Comparison of ENCODE assay signal across 8 mouse cellular contexts in the genomic region with DNA sequence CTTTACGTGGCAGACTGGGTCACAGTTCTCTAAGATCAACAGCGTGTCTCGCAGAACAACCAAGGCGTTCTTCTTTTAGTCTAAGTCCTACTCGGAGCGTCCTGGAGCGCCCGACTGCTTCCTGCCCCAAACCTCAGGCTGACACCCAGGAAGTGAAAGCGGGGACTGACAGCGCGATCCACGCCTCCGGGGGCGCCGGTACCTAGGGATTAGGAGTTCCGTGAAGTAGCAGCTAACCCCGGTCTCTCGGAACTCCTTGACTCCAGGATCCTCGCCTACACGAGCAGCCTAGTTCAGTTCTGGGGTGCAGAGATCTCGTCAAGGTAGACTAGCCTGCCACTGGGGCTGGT. TPM values are rescaled to one million over a fixed set of nuclear protein-coding genes. Genes with fewer than 3 reads are reported as not detected.
DNase-seq lines count a peak whose midpoint lies in the region; ATAC-seq and TF ChIP-seq lines count a peak whose summit lies in the region.

TSS of gene Nrp1 (plus strand) at position 199 of the 350 bp plus-strand sequence.

- DNase-seq in urinary bladder, adult 2 months (ENCODE audit: low spot score) = peak; percentile 46
- no peak for DNase-seq in urinary bladder, postnatal 25 days (ENCODE audit: low spot score)
- DNase-seq in kidney, postnatal 10 days = peak; percentile 66
- no peak for DNase-seq in liver, embryonic 14.5 days (ENCODE audit: low read depth in 3 of 3, low spot score in 3 of 3)
- DNase-seq in thymus, postnatal 14 days = peak; percentile 64

- 0 out of 2 replicates have a peak, but pooled peaks have one; percentile 4 for ATAC-seq in embryonic facial prominence, embryonic 15.5 days (ENCODE audit: insufficient number of reproducible peaks, low FRiP score, low TSS enrichment, low read depth)
- ATAC-seq in heart, embryonic 13.5 days (ENCODE audit: extremely low read depth, insufficient number of reproducible peaks, low FRiP score, low TSS enrichment) = 0 out of 2 replicates have a peak, but pooled peaks have one; percentile 8
- 0 out of 2 replicates have a peak, but pooled peaks have one; percentile 2 for ATAC-seq in liver, embryonic 14.5 days (ENCODE audit: insufficient read depth)
- peak; percentile 21; the same call in 1 of the 2 replicates for ATAC-seq in neural tube, embryonic 12.5 days (ENCODE audit: low FRiP score, low read depth)

- H3K4me3 ChIP-seq in embryonic facial prominence, embryonic 15.5 days (replicated peaks) = peak within 1 kb of the TSS; percentile 74
- H3K4me3 ChIP-seq in heart, embryonic 13.5 days = peak within 1 kb of the TSS; percentile 98
- peak within 1 kb of the TSS; percentile 51 to 64 for H3K4me3 ChIP-seq in liver, embryonic 14.5 days (ENCODE audit: insufficient read depth in 1 of 2, low read depth in 2 of 2, low read length in 2 of 2)
- H3K4me3 ChIP-seq in neural tube, embryonic 12.5 days = peak within 1 kb of the TSS; percentile 76

- H3K4me2 ChIP-seq in embryonic facial prominence, embryonic 15.5 days (replicated peaks) = peak within 1 kb of the TSS; percentile 97
- peak within 1 kb of the TSS; percentile 96 for H3K4me2 ChIP-seq in heart, embryonic 13.5 days
- peak within 1 kb of the TSS; percentile 64 for H3K4me2 ChIP-seq in liver, embryonic 14.5 days (ENCODE audit: low read depth)
- H3K4me2 ChIP-seq in neural tube, embryonic 12.5 days (replicated peaks) = peak within 1 kb of the TSS; percentile 82

- TF ChIP-seq CTCF in liver, embryonic 14.5 days (IDR thresholded peaks at IDR 0.05; ENCODE audit: low read depth) = no peak

- under 1% methylated on average over 21 of the region's 21 CpGs for WGBS in embryonic facial prominence, embryonic 15.5 days
- under 1% methylated on average over 21 of the region's 21 CpGs for WGBS in heart, embryonic 13.5 days
- under 1% methylated on average over 21 of the region's 21 CpGs for WGBS in liver, embryonic 14.5 days (ENCODE audit: insufficient replicate concordance)
- under 1% methylated on average over 21 of the region's 21 CpGs for WGBS in neural tube, embryonic 12.5 days

- H3K9me3 ChIP-seq in embryonic facial prominence, embryonic 15.5 days (replicated peaks) = no peaks in the 10 kb centered on the region
- H3K9me3 ChIP-seq in heart, embryonic 13.5 days = no peaks in the 10 kb centered on the region
- H3K9me3 ChIP-seq in liver, embryonic 14.5 days (ENCODE audit: control insufficient read depth, low read length) = no peaks in the 10 kb centered on the region
- H3K9me3 ChIP-seq in neural tube, embryonic 12.5 days = no peaks in the 10 kb centered on the region

- H3K4me1 ChIP-seq in embryonic facial prominence, embryonic 15.5 days = peaks cover 15% of the 10 kb centered on the region
- H3K4me1 ChIP-seq in heart, embryonic 13.5 days = peaks cover 36% of the 10 kb centered on the region
- H3K4me1 ChIP-seq in liver, embryonic 14.5 days (replicated peaks; ENCODE audit: control insufficient read depth in 2 of 2, insufficient read depth in 2 of 2, low read length in 1 of 2) = no peaks in the 10 kb centered on the region
- H3K4me1 ChIP-seq in neural tube, embryonic 12.5 days = peaks cover 28% of the 10 kb centered on the region

- H3K27me3 ChIP-seq in embryonic facial prominence, embryonic 15.5 days = peaks cover 9% of the 10 kb centered on the region; the same call in 1 of the 2 replicates
- H3K27me3 ChIP-seq in heart, embryonic 13.5 days (replicated peaks) = no peaks in the 10 kb centered on the region
- H3K27me3 ChIP-seq in liver, embryonic 14.5 days (ENCODE audit: control insufficient read depth, insufficient read depth, low read length) = peaks cover 32% of the 10 kb centered on the region
- no peaks in the 10 kb centered on the region for H3K27me3 ChIP-seq in neural tube, embryonic 12.5 days (replicated peaks)

- H3K9ac ChIP-seq in embryonic facial prominence, embryonic 15.5 days = peak within 1 kb of the TSS; percentile 81
- H3K9ac ChIP-seq in heart, embryonic 13.5 days = peak within 1 kb of the TSS; percentile 99
- no peak within 1 kb of the TSS for H3K9ac ChIP-seq in liver, embryonic 14.5 days (replicated peaks)
- H3K9ac ChIP-seq in neural tube, embryonic 12.5 days = peak within 1 kb of the TSS; percentile 84

- no peaks in the 10 kb centered on the region for H3K36me3 ChIP-seq in embryonic facial prominence, embryonic 15.5 days
- peaks cover 1% of the 10 kb centered on the region for H3K36me3 ChIP-seq in heart, embryonic 13.5 days
- H3K36me3 ChIP-seq in liver, embryonic 14.5 days (replicated peaks; ENCODE audit: control insufficient read depth, insufficient read depth, low read depth) = no peaks in the 10 kb centered on the region
- no peaks in the 10 kb centered on the region for H3K36me3 ChIP-seq in neural tube, embryonic 12.5 days

- peak within 1 kb of the TSS; percentile 95 for H3K27ac ChIP-seq in embryonic facial prominence, embryonic 15.5 days (replicated peaks)
- H3K27ac ChIP-seq in heart, embryonic 13.5 days (replicated peaks) = peak within 1 kb of the TSS; percentile 100
- no peak within 1 kb of the TSS for H3K27ac ChIP-seq in liver, embryonic 14.5 days
- peak within 1 kb of the TSS; percentile 81 for H3K27ac ChIP-seq in neural tube, embryonic 12.5 days

- TF ChIP-seq EP300 in liver, embryonic 14.5 days (IDR thresholded peaks at IDR 0.05; ENCODE audit: low read depth) = no peak

RNA-seq across cellular contexts. Expression of gene Nrp1, which starts in this region (rescaled TPM):
- 23.4 and 28.1 TPM in 2 replicates for polyA plus RNA-seq in urinary bladder, adult 2 months (2012; rRNA removed)
- polyA plus RNA-seq in embryonic facial prominence, embryonic 15.5 days (2015; fragmentation: Nextera tagmentation; extraction: Ambion mirVana) = 107 and 114 TPM in 2 replicates
- 120 and 121 TPM in 2 replicates for polyA plus RNA-seq in heart, embryonic 13.5 days (2015; fragmentation: Nextera tagmentation; extraction: Ambion mirVana)
- polyA plus RNA-seq in liver, embryonic 14.5 days (2012; rRNA removed) = 2.9 and 3.7 TPM in 2 replicates
- 7.7 and 8.3 TPM in 2 replicates for polyA plus RNA-seq in liver, embryonic 14.5 days (2014; fragmentation: Nextera tagmentation; extraction: Ambion mirVana)
- polyA plus RNA-seq in neural tube, embryonic 12.5 days (2016; fragmentation: Nextera tagmentation; extraction: Ambion mirVana) = 105 and 117 TPM in 2 replicates

Comparison
In these comparisons a context has a peak if more than half of its experiments do, and no peak if none do; other contexts are left out.
1. DNase-seq: peak in urinary bladder, adult 2 months (single experiment), kidney, postnatal 10 days (single experiment) and thymus, postnatal 14 days (single experiment); none in urinary bladder, postnatal 25 days (single experiment) and liver, embryonic 14.5 days (0 of 3).
2. Peak in every context shown above with its lines, with median percentiles within 50 percentile points of each other: ATAC-seq, H3K4me2 ChIP-seq and H3K4me3 ChIP-seq.